Mouse (Mus musculus): ENCODE data around the gene Adcyap1r1. TPM values are rescaled to one million over a fixed set of nuclear protein-coding genes. Genes with fewer than 3 reads are reported as not detected.

Gene Adcyap1r1
- not detected in 4 replicates for total RNA-seq (2023)

DNA sequence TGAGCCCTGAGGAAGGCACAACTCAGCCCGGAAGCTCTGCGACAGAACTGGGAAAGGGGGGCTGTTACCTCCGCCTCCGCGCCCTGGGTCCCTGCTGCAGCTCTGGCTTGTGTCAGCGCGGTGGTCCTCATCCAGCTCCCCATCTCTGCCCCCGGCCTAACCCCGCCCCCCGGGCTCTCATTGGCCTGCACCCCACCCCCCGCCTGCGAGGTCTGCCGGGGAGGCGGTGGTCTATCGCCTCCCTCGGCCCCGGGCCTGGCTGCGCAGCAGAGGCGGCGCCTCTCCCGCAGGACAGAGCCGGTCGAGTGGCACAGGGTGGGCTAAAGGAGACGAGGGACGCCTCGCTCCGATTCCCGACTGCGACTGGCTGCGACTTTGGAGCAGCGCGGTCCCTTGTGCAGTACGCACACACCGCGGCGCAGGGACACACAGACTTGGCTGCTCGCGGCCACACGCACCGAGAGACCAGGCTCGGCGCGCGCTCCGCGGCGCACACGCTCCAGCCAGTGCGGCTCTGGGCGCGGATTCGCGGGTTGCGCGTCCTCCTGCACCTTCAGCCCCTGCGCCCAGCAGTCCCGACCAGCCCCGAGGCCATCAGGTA, at the start of gene Adcyap1r1:
Gene Adcyap1r1 (plus strand): TSS at position 208 of the 601 bp plus-strand sequence.

Other genes with a start within 250 kb of the Adcyap1r1 start
- gene Mindy4, start 248.6 kb upstream of the Adcyap1r1 start, total RNA-seq (2023) = not detected in 4 replicates
- gene Aqp1, start 115.5 kb upstream of the Adcyap1r1 start, total RNA-seq (2023) = 0.28 to 0.58 TPM in 2 of 4 replicates, not detected in the others
- gene Ghrhr, start 75.7 kb upstream of the Adcyap1r1 start, total RNA-seq (2023) = not detected in 4 replicates
- gene Neurod6, start 229.3 kb downstream of the Adcyap1r1 start, total RNA-seq (2023) = not detected in 4 replicates

All from B cell, adult 62 days (primary cell).